Mouse (Mus musculus) limb, embryonic 12.5 days (tissue): ENCODE data around the gene Cdc20. TPM values are rescaled to one million over a fixed set of nuclear protein-coding genes. Genes with fewer than 3 reads are reported as not detected.

ENCODE experiments used
- ATAC-seq: fragments of 200-750 bp; cut with Nextera tagmentation; 2 replicates; pipeline ENCODE4 v1.8.0; 2017; ENCODE audit warnings: low read depth, moderate TSS enrichment; ENCODE audit not compliant: insufficient number of reproducible peaks, insufficient read depth, low FRiP score, low TSS enrichment
- H3K27ac ChIP-seq: fragments of 300-500 bp; sonication (generic); 2 replicates; pipeline ENCODE4 v1.5.1; 2016; ENCODE audit warnings: mild to moderate bottlenecking, moderate library complexity
- H3K27me3 ChIP-seq: fragments of 300-500 bp; sonication (generic); 2 replicates; pipeline ENCODE4 v1.6.1; 2016; ENCODE audit warnings: mild to moderate bottlenecking, moderate library complexity
- H3K36me3 ChIP-seq: fragments of 300-500 bp; sonication (generic); 2 replicates; pipeline ENCODE4 v1.6.1; 2016; ENCODE audit warnings: mild to moderate bottlenecking, moderate library complexity
- H3K4me1 ChIP-seq: fragments of 300-500 bp; sonication (generic); replicated peaks from 2 replicates; pipeline ENCODE4 v1.6.1; 2016
- H3K4me2 ChIP-seq: fragments of 300-500 bp; sonication (generic); 2 replicates; pipeline ENCODE4 v1.6.1; 2016; ENCODE audit warnings: mild to moderate bottlenecking, moderate library complexity
- H3K4me3 ChIP-seq: fragments of 300-500 bp; sonication (generic); replicated peaks from 2 replicates; pipeline ENCODE4 v1.5.1; 2016; ENCODE audit warnings: mild to moderate bottlenecking
- H3K9ac ChIP-seq: fragments of 300-500 bp; sonication (generic); replicated peaks from 2 replicates; pipeline ENCODE4 v1.6.1; 2016; ENCODE audit warnings: mild to moderate bottlenecking, moderate library complexity
- H3K9me3 ChIP-seq: fragments of 300-500 bp; sonication (generic); 2 replicates; pipeline ENCODE4 v1.6.1; 2016; ENCODE audit warnings: mild to moderate bottlenecking, moderate library complexity
- WGBS: fragments of 180-500 bp; shearing (Covaris S2); methylation state at CpG from one replicate; pipeline ENCODE4 v1.1.7; 2016; 5-methylcytosine and 5-hydroxymethylcytosine counted together
- polyA plus RNA-seq: library from polyadenylated mRNA; unstranded; fragments of >200 nt; fragmentation: Nextera tagmentation; extraction: Ambion mirVana; gene quantifications from 2 replicates; pipeline ENCODE4 v1.2.1, GENCODE M21; 2016

Gene Cdc20
- polyA plus RNA-seq, 1 experiment from 2014 or later, result 296 TPM

GRCm38 (mm10) chr4:118416329-118416728, 20.8 kb downstream of the Cdc20 start:
- no peak overlapping the region for H3K27ac ChIP-seq
- 91% methylated on average over 5 of the region's 5 CpGs for WGBS
- no peak for ATAC-seq
- no peak overlapping the region for H3K4me2 ChIP-seq
- no peak overlapping the region for H3K4me3 ChIP-seq
- no peaks in the 10 kb centered on the region for H3K4me1 ChIP-seq
- H3K36me3 ChIP-seq, result peaks cover 89% of the 10 kb centered on the region
- no peaks in the 10 kb centered on the region for H3K27me3 ChIP-seq
- H3K9ac ChIP-seq, result no peak overlapping the region
- no peaks in the 10 kb centered on the region for H3K9me3 ChIP-seq

GRCm38 (mm10) chr4:118415779-118416178, 21.4 kb downstream of the Cdc20 start:
- Histone ChIP-seq H3K36me3 (peaks cover 87% of the 10 kb centered on the region), H3K4me3 (no peak overlapping the region), H3K4me1 (no peaks in the 10 kb centered on the region), H3K27ac (no peak overlapping the region), H3K9me3 (no peaks in the 10 kb centered on the region), H3K27me3 (no peaks in the 10 kb centered on the region), H3K4me2 (no peak overlapping the region), H3K9ac (no peak overlapping the region)
- WGBS, result 79% methylated on average over 2 of the region's 2 CpGs
- ATAC-seq, result no peak

- Histone ChIP-seq H3K9me3 (no peaks in the 10 kb centered on the region), H3K36me3 (peaks cover 73% of the 10 kb centered on the region), H3K4me1 (peaks cover 8% of the 10 kb centered on the region), H3K9ac (no peak overlapping the region), H3K4me2 (no peak overlapping the region), H3K4me3 (no peak overlapping the region), H3K27me3 (no peaks in the 10 kb centered on the region), H3K27ac (no peak overlapping the region)
- ATAC-seq, result no peak
- 89% methylated on average over 5 of the region's 5 CpGs for WGBS
Observed at GRCm38 (mm10) chr4:118413553-118413952, 23.6 kb downstream of the Cdc20 start.

- Histone ChIP-seq H3K9ac (no peak overlapping the region), H3K9me3 (no peaks in the 10 kb centered on the region), H3K4me2 (no peak overlapping the region), H3K27ac (no peak overlapping the region), H3K4me3 (no peak overlapping the region), H3K36me3 (peaks cover 50% of the 10 kb centered on the region), H3K27me3 (no peaks in the 10 kb centered on the region), H3K4me1 (peaks cover 16% of the 10 kb centered on the region)
- 89% methylated on average over 5 of the region's 5 CpGs for WGBS
- ATAC-seq, result no peak
Observed at GRCm38 (mm10) chr4:118410871-118411270, 26.3 kb downstream of the Cdc20 start.

GRCm38 (mm10) chr4:118409142-118409900, 27.8 kb downstream of the Cdc20 start, which contains the start of the genes Szt2 and Med8:
TSS of gene Szt2 (minus strand) at chr4:118409273.
TSS of gene Med8 (plus strand) at chr4:118409337.
- H3K36me3 ChIP-seq, result peaks cover 48% of the 10 kb centered on the region
- H3K4me3 ChIP-seq, result peak within 1 kb of the TSS; percentile 92
- H3K9me3 ChIP-seq, result no peaks in the 10 kb centered on the region
- H3K9ac ChIP-seq, result peak within 1 kb of the TSS; percentile 88
- H3K27me3 ChIP-seq, result no peaks in the 10 kb centered on the region
- peak; percentile 84 for ATAC-seq
- peak within 1 kb of the TSS; percentile 89 for H3K4me2 ChIP-seq
- H3K4me1 ChIP-seq, result peaks cover 16% of the 10 kb centered on the region
- 1% methylated on average over 53 of the region's 53 CpGs for WGBS
- H3K27ac ChIP-seq, result peak within 1 kb of the TSS; percentile 66

- Histone ChIP-seq H3K9ac (no peak overlapping the region), H3K36me3 (peaks cover 76% of the 10 kb centered on the region)
- 93% methylated on average over 12 of the region's 12 CpGs for WGBS
Observed at GRCm38 (mm10) chr4:118402701-118403100, 34.5 kb downstream of the Cdc20 start.

GRCm38 (mm10) chr4:118401918-118402317, 35.2 kb downstream of the Cdc20 start:
- no peaks in the 10 kb centered on the region for H3K4me1 ChIP-seq
- H3K9ac ChIP-seq, result no peak overlapping the region
- H3K36me3 ChIP-seq, result peaks cover 84% of the 10 kb centered on the region
- ATAC-seq, result no peak
- H3K4me2 ChIP-seq, result no peak overlapping the region
- no peak overlapping the region for H3K27ac ChIP-seq
- no peaks in the 10 kb centered on the region for H3K9me3 ChIP-seq
- no peak overlapping the region for H3K4me3 ChIP-seq
- WGBS, result 93% methylated on average over 5 of the region's 5 CpGs
- H3K27me3 ChIP-seq, result no peaks in the 10 kb centered on the region

More at GRCm38 (mm10) chr4:118402701-118403100, 34.5 kb downstream of the Cdc20 start:
- Histone ChIP-seq H3K27me3 (no peaks in the 10 kb centered on the region), H3K4me1 (no peaks in the 10 kb centered on the region), H3K9me3 (no peaks in the 10 kb centered on the region), H3K4me3 (no peak overlapping the region), H3K27ac (no peak overlapping the region), H3K4me2 (no peak overlapping the region)
- ATAC-seq, result no peak

GRCm38 (mm10) chr4:118401421-118401820, 35.7 kb downstream of the Cdc20 start:
- H3K27me3 ChIP-seq, result no peaks in the 10 kb centered on the region
- H3K4me3 ChIP-seq, result no peak overlapping the region
- H3K27ac ChIP-seq, result no peak overlapping the region
- no peak overlapping the region for H3K4me2 ChIP-seq
- 93% methylated on average over 3 of the region's 3 CpGs for WGBS
- no peaks in the 10 kb centered on the region for H3K4me1 ChIP-seq
- H3K9ac ChIP-seq, result no peak overlapping the region
- no peaks in the 10 kb centered on the region for H3K9me3 ChIP-seq
- H3K36me3 ChIP-seq, result peaks cover 89% of the 10 kb centered on the region
- ATAC-seq, result no peak

GRCm38 (mm10) chr4:118398400-118398799, 38.8 kb downstream of the Cdc20 start:
- 93% methylated on average over 6 of the region's 6 CpGs for WGBS
- peaks cover 98% of the 10 kb centered on the region for H3K36me3 ChIP-seq
- no peak overlapping the region for H3K4me3 ChIP-seq
- H3K27ac ChIP-seq, result no peak overlapping the region
- H3K9ac ChIP-seq, result no peak overlapping the region
- no peaks in the 10 kb centered on the region for H3K9me3 ChIP-seq
- no peaks in the 10 kb centered on the region for H3K4me1 ChIP-seq
- no peaks in the 10 kb centered on the region for H3K27me3 ChIP-seq
- ATAC-seq, result no peak
- H3K4me2 ChIP-seq, result no peak overlapping the region

- Histone ChIP-seq H3K4me1 (no peaks in the 10 kb centered on the region), H3K27ac (no peak overlapping the region), H3K36me3 (peaks cover 98% of the 10 kb centered on the region), H3K9me3 (no peaks in the 10 kb centered on the region), H3K4me3 (no peak overlapping the region), H3K27me3 (no peaks in the 10 kb centered on the region), H3K4me2 (no peak overlapping the region), H3K9ac (no peak overlapping the region)
- WGBS, result 73% methylated on average over 3 of the region's 3 CpGs
- no peak for ATAC-seq
Observed at GRCm38 (mm10) chr4:118396433-118396832, 40.7 kb downstream of the Cdc20 start.

- 94% methylated on average over 4 of the region's 4 CpGs for WGBS
- Histone ChIP-seq H3K4me1 (no peaks in the 10 kb centered on the region), H3K9ac (no peak overlapping the region), H3K36me3 (peaks cover 99% of the 10 kb centered on the region), H3K27me3 (no peaks in the 10 kb centered on the region), H3K27ac (no peak overlapping the region), H3K9me3 (no peaks in the 10 kb centered on the region), H3K4me2 (no peak overlapping the region), H3K4me3 (no peak overlapping the region)
- ATAC-seq, result no peak
Observed at GRCm38 (mm10) chr4:118395289-118395688, 41.9 kb downstream of the Cdc20 start.

- Histone ChIP-seq H3K9ac (no peak overlapping the region), H3K4me3 (no peak overlapping the region), H3K4me1 (no peaks in the 10 kb centered on the region), H3K27me3 (no peaks in the 10 kb centered on the region), H3K36me3 (peaks cover 99% of the 10 kb centered on the region), H3K27ac (no peak overlapping the region), H3K4me2 (no peak overlapping the region), H3K9me3 (no peaks in the 10 kb centered on the region)
- ATAC-seq, result no peak
- WGBS, result 92% methylated on average over 6 of the region's 6 CpGs
Observed at GRCm38 (mm10) chr4:118394505-118394904, 42.6 kb downstream of the Cdc20 start.
